Mouse (Mus musculus) liver, postnatal 0 days (tissue): ENCODE data around the gene Etnk1.

Experiments used
- CTCF ChIP-seq: sonication (generic); IDR thresholded peaks from 2 replicates; pipeline ENCODE4 v1.5.1; 2016; ENCODE audit warnings: antibody characterized with exemption, low read depth
- EP300 ChIP-seq: IDR thresholded peaks from 2 replicates; pipeline ENCODE4 v1.6.1; 2016; ENCODE audit warnings: antibody characterized with exemption, low read depth, mild to moderate bottlenecking

- TF ChIP-seq CTCF = no peak
- TF ChIP-seq EP300 = no peak
Observed at GRCm38 (mm10) chr6:143232718-143233117, 65.7 kb downstream of the Etnk1 start.
